Mouse (Mus musculus) mature B cell (primary cell): ENCODE measurements around the gene 1700029F12Rik.

Experiments
- in situ Hi-C: fragments of 300-500 bp; cut with MboI; formaldehyde crosslinking; loops from 2 replicates; pipeline ENCODE4 v1.14.3; 2019

1700029F12Rik gene

GRCm38 (mm10) chr13:96973318-96973717 lies 60.8 kb downstream of the 1700029F12Rik start:
- in situ Hi-C loops = no loop called here
